Mouse (Mus musculus): ENCODE data around the gene Iqcc.

GRCm38 (mm10) chr4:129620419-129621282 is 1.8 kb upstream of the Iqcc start:
- TF ChIP-seq CTCF (IDR thresholded peaks at IDR 0.05; ENCODE audit: insufficient read depth, low read length) (no peak), POLR2A (IDR thresholded peaks at IDR 0.05; ENCODE audit: borderline replicate concordance, extremely low read depth, low read depth, low read length) (no peak)

Measured in lung, adult 2 months (tissue).